Mouse (Mus musculus): ENCODE data around the gene Ap1m2.

DNA sequence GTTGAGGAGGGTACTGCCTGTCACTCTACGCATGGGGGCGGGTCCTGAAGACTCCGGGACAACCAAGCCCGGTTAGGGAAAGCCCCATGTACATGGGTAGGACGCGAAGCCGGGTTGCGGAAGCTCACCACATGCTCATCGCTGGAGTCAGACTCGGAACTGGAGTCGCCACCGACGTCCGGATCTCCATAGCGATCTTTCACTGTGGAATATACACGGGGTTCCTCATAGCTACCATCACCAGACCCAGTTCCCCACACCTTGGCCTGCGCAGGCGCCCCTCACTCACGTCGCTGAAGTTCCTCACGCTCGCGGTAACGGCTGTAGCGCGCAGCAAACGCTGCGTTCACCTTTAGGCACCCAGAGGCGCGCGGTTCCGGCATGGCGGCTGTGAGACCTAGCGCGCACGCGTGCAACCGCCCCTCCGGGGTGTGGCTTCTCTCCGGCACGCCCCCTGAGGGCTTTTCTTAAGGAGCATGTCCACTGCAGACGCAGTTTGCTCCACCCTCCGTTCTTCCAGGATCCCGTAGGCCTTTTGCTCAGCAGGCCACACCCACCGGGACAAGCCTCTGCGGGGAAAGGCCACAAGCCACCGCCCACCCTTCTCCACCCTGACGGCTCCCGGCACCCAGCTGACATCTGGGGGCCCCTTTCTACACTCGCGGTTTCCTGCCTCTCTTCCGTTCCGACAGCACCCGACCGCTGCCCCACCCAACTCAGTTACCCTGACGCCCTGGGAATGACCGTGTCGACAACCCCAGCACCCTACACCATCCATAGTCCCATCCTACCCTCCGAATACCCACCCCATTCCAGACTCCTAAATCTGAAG, 24.4 kb downstream of the Ap1m2 start, which contains the start of gene Kri1:
- 0 out of 2 replicates have a peak, but pooled peaks have one; percentile 49 for TF ChIP-seq POLR2A (IDR thresholded peaks at IDR 0.05; ENCODE audit: borderline replicate concordance, extremely low read depth, insufficient read depth, insufficient read length, poor library complexity, severe bottlenecking)
- TF ChIP-seq CTCF (IDR thresholded peaks at IDR 0.05; ENCODE audit: borderline replicate concordance, extremely low read depth, insufficient read depth, insufficient read length): no peak

All from brain, embryonic 14.5 days (tissue).